Mouse (Mus musculus) mouse embryonic stem cell (cell line): ENCODE measurements around the gene Slc35f5.
"Not testable (repeated sequence)": the region's sequence is repeated elsewhere in the genome, so short reads cannot be mapped to it uniquely, and the experiment has no call there.

ENCODE experiments used
- in situ Hi-C, 2 experiments: fragments of 300-500 bp; cut with MboI; formaldehyde crosslinking; loops; 1 replicate in 1 of 2; 3 replicates in 1 of 2; pipeline ENCODE4 v1.14.3; 2019 to 2020; ENCODE audit warnings: low sequenced_read_pairs in 2 of 2, low pct_unique_long_range_greater_than_20kb in 1 of 2, mixed read lengths in 1 of 2; ENCODE audit not compliant: unreplicated experiment in 1 of 2

Gene Slc35f5

GRCm38 (mm10) chr1:125560259-125561192, at the start of gene Slc35f5:
Gene Slc35f5, plus strand, starts transcription at chr1:125560595.
- in situ Hi-C loops: loop anchor here in 1 of 2 experiments (10.0 kb wide), 1 partner anchor 176 kb away; no protein-coding TSS in a partner anchor

- in situ Hi-C loops: no loop called here
Observed at GRCm38 (mm10) chr1:125514706-125515105, 45.7 kb upstream of the Slc35f5 start.

GRCm38 (mm10) chr1:125516910-125517659, 43.3 kb upstream of the Slc35f5 start:
- in situ Hi-C loops: no loop called here

GRCm38 (mm10) chr1:125519107-125519611, 41.2 kb upstream of the Slc35f5 start:
- in situ Hi-C loops: no loop called here

GRCm38 (mm10) chr1:125525965-125526665, 34.3 kb upstream of the Slc35f5 start:
- in situ Hi-C loops: no loop called here

GRCm38 (mm10) chr1:125526666-125527004, 33.8 kb upstream of the Slc35f5 start:
- in situ Hi-C loops: no loop called here

GRCm38 (mm10) chr1:125527364-125527763, 33.0 kb upstream of the Slc35f5 start:
- in situ Hi-C loops: no loop called here

- in situ Hi-C loops: not testable (repeated sequence)
Observed at GRCm38 (mm10) chr1:125533180-125533912, 27.0 kb upstream of the Slc35f5 start.

GRCm38 (mm10) chr1:125537131-125537530, 23.3 kb upstream of the Slc35f5 start:
- in situ Hi-C loops: no loop called here

- in situ Hi-C loops: no loop called here
Observed at GRCm38 (mm10) chr1:125537776-125538175, 22.6 kb upstream of the Slc35f5 start.

- in situ Hi-C loops: no loop called here
Observed at GRCm38 (mm10) chr1:125539312-125539711, 21.1 kb upstream of the Slc35f5 start.

- in situ Hi-C loops: no loop called here
Observed at GRCm38 (mm10) chr1:125542008-125542999, 18.1 kb upstream of the Slc35f5 start.

GRCm38 (mm10) chr1:125549872-125550271, 10.5 kb upstream of the Slc35f5 start:
- in situ Hi-C loops: no loop called here

- in situ Hi-C loops: no loop called here
Observed at GRCm38 (mm10) chr1:125550359-125550758, 10.0 kb upstream of the Slc35f5 start.

- in situ Hi-C loops: no loop called here
Observed at GRCm38 (mm10) chr1:125551564-125551963, 8.8 kb upstream of the Slc35f5 start.

- in situ Hi-C loops: loop anchor here in 1 of 2 experiments (5.0 kb wide), 1 partner anchor 37 kb away; no protein-coding TSS in a partner anchor
Observed at GRCm38 (mm10) chr1:125559261-125559660, 1.1 kb upstream of the Slc35f5 start.

GRCm38 (mm10) chr1:125559721-125560120, 674 bp upstream of the Slc35f5 start:
- in situ Hi-C loops: loop anchor here (5.0 to 10.0 kb wide), 2 partner anchors 37 to 175 kb away; no protein-coding TSS in a partner anchor
